Mouse (Mus musculus) B cell, adult (primary cell): ENCODE data around the gene Cdc42bpg. TPM values are rescaled to one million over a fixed set of nuclear protein-coding genes. Genes with fewer than 3 reads are reported as not detected.

Source experiments
- total RNA-seq: library from RNA; stranded (reverse); gene quantifications from 4 replicates; pipeline ENCODE4 v1.2.4, GENCODE M21; 2023; ENCODE audit not compliant: inconsistent age

The Cdc42bpg gene
- total RNA-seq = 13.9 to 18.0 TPM (median 15.4 TPM) in 4 replicates

GRCm38 (mm10) chr19:6306137-6306551 lies at the start of gene Cdc42bpg:
TSS of gene Cdc42bpg (plus strand) at chr19:6306456.

GRCm38 (mm10) chr19:6276426-6277421 lies 29.5 kb upstream of the Cdc42bpg start, which contains the start of gene Ehd1:
TSS of gene Ehd1 (plus strand) at chr19:6276725.

GRCm38 (mm10) chr19:6334673-6335457 lies 28.6 kb downstream of the Cdc42bpg start, which contains the start of gene Men1:
TSS of gene Men1 (plus strand) at chr19:6334979.

GRCm38 (mm10) chr19:6340524-6341452 lies 34.5 kb downstream of the Cdc42bpg start, which contains the start of gene Map4k2:
TSS of gene Map4k2 (plus strand) at chr19:6341135.

GRCm38 (mm10) chr19:6363411-6364240 lies 57.4 kb downstream of the Cdc42bpg start, which contains the start of gene Sf1:
TSS of gene Sf1 (plus strand) at chr19:6363690.

Other genes starting within 250 kb of the Cdc42bpg start
- gene Mrpl49, start 248.7 kb upstream of the Cdc42bpg start, total RNA-seq = 14.5 to 19.1 TPM (median 18.6 TPM) in 4 replicates
- gene Fau, start 248.6 kb upstream of the Cdc42bpg start, total RNA-seq = 3,370 to 3,487 TPM (median 3,432 TPM) in 4 replicates
- 11.7 to 16.6 TPM (median 12.9 TPM) in 4 replicates for gene Znhit2, start 245.3 kb upstream of the Cdc42bpg start, total RNA-seq
- gene Tm7sf2, start 238.1 kb upstream of the Cdc42bpg start, total RNA-seq = 9.3 to 20.4 TPM (median 16.4 TPM) in 4 replicates
- gene Vps51, start 229.2 kb upstream of the Cdc42bpg start, total RNA-seq = 88.4 to 98.7 TPM (median 94.0 TPM) in 4 replicates
- not detected in 4 replicates for gene Tmem262, start 226.4 kb upstream of the Cdc42bpg start, total RNA-seq
- 1.0 to 1.4 TPM in 2 of 4 replicates, not detected in the others for gene Gm28374, start 224.2 kb upstream of the Cdc42bpg start, total RNA-seq
- 52.4 to 58.0 TPM (median 54.3 TPM) in 4 replicates for gene Zfpl1, start 221.5 kb upstream of the Cdc42bpg start, total RNA-seq
- 1.4 to 3.9 TPM (median 2.2 TPM) in 4 replicates for gene Cdca5, start 221.5 kb upstream of the Cdc42bpg start, total RNA-seq
- gene AC131692.1, start 212.0 kb upstream of the Cdc42bpg start, total RNA-seq = not detected in 4 replicates
- not detected in 4 replicates for gene Naaladl1, start 200.7 kb upstream of the Cdc42bpg start, total RNA-seq
- gene Sac3d1, start 187.8 kb upstream of the Cdc42bpg start, total RNA-seq = 8.1 to 10.4 TPM (median 8.8 TPM) in 4 replicates
- gene Snx15, start 178.2 kb upstream of the Cdc42bpg start, total RNA-seq = 28.8 to 34.9 TPM (median 32.1 TPM) in 4 replicates
- gene Batf2, start 165.5 kb upstream of the Cdc42bpg start, total RNA-seq = not detected in 4 replicates
- gene Arl2, start 164.9 kb upstream of the Cdc42bpg start, total RNA-seq = 28.2 to 35.1 TPM (median 33.3 TPM) in 4 replicates
- not detected in 4 replicates for gene Majin, start 122.1 kb upstream of the Cdc42bpg start, total RNA-seq
- not detected in 4 replicates for gene Gpha2, start 80.1 kb upstream of the Cdc42bpg start, total RNA-seq
- 23.9 to 27.8 TPM (median 25.9 TPM) in 4 replicates for gene Ppp2r5b, start 70.6 kb upstream of the Cdc42bpg start, total RNA-seq
- 163 to 191 TPM (median 175 TPM) in 4 replicates for gene Atg2a, start 64.8 kb upstream of the Cdc42bpg start, total RNA-seq
- gene Ehd1, start 29.7 kb upstream of the Cdc42bpg start, total RNA-seq = 247 to 254 TPM (median 253 TPM) in 4 replicates
- 39.8 to 42.8 TPM (median 40.9 TPM) in 4 replicates for gene Men1, start 28.5 kb downstream of the Cdc42bpg start, total RNA-seq
- gene Map4k2, start 34.7 kb downstream of the Cdc42bpg start, total RNA-seq = 591 to 639 TPM (median 615 TPM) in 4 replicates
- 917 to 1,004 TPM (median 992 TPM) in 4 replicates for gene Sf1, start 57.2 kb downstream of the Cdc42bpg start, total RNA-seq
- gene Pygm, start 77.9 kb downstream of the Cdc42bpg start, total RNA-seq = 21.0 to 29.6 TPM (median 25.9 TPM) in 4 replicates
- gene Rasgrp2, start 92.9 kb downstream of the Cdc42bpg start, total RNA-seq = 716 to 754 TPM (median 727 TPM) in 4 replicates
- 0.78 to 2.7 TPM (median 1.1 TPM) in 4 replicates for gene Nrxn2, start 112.3 kb downstream of the Cdc42bpg start, total RNA-seq
- 0.22 to 0.93 TPM (median 0.36 TPM) in 3 of 4 replicates, not detected in the other for gene Slc22a12, start 236.6 kb downstream of the Cdc42bpg start, total RNA-seq